Mouse (Mus musculus): ENCODE measurements around the gene Fstl1. TPM values are rescaled to one million over a fixed set of nuclear protein-coding genes. Genes with fewer than 3 reads are reported as not detected.

Fstl1 gene
- polyA plus RNA-seq (2015; fragmentation: Nextera tagmentation; extraction: Ambion mirVana): 59.9 and 70.6 TPM in 2 replicates

DNA sequence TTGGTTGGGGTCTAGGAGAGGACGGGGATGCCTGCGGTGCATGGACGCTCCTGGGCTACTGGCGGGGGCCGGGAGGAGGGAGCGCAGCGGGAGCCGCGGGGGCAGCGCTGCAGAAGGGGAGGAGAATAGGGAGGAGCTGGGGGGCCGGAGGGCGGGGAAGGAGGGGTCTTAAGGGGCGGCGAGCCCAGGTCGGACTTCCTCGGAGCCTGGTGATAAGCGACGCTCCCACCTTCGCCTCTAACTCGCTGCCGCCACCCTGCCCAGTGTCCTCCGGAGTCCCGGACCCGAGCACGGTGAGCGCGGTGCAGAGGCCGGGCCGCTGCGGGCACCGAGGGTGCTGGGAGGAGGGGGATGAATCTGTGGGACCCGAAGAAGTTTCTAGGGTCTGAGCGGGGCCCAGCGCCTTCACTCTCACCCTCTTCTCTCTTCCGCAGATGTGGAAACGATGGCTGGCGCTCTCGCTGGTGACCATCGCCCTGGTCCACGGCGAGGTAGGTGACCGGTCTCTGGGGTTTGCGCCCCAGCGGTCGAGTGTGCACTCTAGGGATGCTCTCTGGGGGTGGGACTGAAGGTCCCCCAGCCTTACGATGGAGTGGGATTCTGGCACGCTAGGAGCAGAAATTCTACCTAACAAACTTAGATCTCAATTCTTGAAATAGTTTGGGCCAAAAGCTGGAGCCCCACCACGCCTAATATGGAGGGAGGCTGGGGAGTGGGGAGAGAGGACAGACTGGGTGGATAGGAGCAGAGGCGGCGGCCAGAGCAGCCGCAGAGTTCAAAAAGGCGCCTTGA, at the start of gene Fstl1:
Gene Fstl1 (plus strand): TSS at position 14 of the 792 bp plus-strand sequence.
- DNase-seq (ENCODE audit: low spot score): no peak

DNA sequence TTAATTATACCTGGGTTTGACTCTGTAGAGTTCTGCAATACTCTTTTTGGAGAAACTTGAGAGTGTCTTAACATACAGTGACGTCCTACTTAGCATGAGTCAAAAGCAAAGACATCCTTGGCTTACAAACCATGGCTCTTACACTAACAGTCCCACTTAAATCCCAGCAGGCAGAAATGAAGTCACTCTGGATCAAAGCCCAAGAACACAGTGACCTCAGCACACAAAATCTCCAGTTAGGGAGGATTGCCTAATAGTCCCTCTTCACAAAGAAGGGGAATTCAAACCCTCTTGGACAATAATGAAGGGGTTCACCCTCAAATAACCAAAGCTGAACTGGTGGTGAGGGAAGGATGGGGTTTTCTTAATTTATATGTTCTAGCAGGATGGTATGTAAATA, 48.0 kb upstream of the Fstl1 start:
- DNase-seq (ENCODE audit: low spot score): no peak

DNA sequence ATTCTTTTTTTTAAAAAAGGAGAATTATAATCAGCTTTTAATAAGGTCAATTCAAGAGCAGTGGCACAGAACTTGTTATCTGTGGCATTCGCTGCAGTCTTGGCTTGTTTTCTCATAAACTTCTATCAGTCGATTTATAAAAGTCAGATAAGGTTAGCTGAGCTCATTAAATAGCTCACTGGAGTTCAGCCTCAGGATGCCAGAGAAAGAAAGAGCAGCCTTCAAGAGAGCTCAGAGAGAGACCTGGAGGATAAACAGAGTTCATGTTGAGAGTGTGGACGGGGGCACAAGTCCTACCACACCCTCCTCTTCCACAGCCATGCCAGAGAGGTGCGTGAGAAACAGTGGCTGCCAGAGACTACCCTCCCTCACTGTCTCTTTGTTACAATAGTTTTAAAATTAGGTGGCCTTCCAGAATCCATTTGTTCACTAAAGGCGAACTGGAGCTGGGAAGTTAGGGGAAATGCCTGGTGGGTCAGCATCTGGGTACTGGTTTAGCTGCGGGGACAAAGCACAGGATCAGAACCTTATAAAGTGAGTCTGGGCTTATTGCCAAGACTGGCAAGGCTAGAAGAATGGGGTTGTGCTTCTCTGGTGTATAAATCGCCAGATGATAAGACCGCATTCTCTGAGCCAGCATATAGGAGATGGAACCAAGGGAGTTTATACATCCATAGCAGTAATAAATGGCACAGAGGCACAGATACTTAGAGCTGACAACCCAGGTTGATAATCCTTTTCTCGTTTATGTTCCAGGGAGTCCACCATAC, 47.1 kb upstream of the Fstl1 start:
- DNase-seq (ENCODE audit: low spot score): no peak

DNA sequence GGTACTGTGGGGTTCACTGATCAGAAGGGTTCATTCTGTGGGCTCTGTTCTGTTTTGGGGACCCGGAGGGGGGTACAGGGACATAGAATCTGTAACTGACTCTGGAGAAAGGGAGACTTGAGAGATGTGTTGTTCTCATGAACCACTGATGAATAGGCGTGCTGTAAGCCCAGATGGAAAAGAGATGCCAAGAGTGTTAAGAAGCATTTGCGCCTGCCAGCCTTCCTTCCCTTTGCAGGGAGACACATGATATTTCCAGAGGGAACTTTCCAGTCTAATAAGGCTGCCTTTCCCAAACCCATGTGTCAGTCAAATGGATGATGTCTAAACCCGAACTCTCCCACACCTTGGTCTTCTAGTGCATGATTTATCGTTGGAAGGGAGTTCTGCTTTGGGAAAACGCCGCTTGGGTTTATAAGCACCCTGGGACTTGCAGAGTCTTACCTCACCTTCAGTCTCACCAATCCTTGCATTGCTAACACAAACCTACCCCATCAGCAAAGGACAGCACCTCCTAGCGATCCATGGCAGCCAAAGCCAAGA, 46.3 kb upstream of the Fstl1 start:
- DNase-seq (ENCODE audit: low spot score): no peak

DNA sequence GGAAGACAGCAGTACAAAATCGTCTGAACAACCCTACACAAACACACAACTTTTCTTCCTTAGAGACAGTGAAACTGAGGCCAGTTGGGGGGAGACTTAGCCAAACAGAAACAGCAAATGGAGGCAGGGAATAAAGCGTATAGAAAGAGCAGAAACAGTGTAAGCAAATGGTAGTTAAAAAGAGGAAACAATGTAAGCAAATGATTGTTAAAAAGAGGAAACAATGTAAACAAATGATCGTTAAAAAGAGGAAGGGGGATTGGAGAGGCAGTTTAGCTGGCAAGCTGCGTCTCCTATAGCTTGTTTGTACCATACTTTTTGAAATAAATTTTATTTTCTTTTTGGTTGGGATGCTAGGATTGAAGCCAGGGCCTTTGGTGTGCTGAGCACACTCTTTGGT, 45.2 kb upstream of the Fstl1 start:
- no peak for DNase-seq (ENCODE audit: low spot score)

DNA sequence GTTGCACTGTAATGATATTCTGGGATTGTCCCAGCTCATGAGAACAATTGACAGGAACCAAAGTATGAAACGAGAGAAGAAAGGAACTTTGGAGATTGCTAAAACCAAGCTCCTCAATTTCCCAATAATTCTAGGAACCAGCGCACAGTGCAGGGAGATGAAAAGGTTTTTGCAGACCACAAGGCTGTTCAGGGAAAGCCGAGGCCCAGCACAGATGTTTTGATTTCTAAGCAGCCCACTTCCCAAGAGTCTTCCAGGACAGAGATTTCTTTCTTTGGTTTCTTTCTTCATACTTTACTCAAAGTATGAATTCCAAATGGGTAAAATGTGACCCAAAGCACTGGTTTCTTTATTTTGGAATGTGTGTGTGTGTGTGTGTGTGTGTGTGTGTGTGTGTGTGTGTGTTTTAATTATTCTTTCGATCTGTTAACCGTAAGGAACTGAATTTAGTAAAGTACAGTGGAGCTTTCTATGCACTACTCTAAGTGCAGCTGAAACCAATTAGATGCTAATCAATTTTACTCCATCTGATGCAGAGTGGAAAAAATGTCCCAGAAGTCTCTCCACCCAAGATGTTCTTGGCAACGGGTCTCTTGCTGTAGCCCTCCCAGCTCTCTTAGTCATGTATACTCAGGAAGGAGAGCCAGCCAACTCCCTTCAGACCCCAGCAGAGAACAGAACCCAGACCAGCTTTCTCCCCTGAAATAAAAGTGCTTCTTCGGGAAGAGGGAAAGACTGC, 44.5 kb upstream of the Fstl1 start:
- no peak for DNase-seq (ENCODE audit: low spot score)

DNA sequence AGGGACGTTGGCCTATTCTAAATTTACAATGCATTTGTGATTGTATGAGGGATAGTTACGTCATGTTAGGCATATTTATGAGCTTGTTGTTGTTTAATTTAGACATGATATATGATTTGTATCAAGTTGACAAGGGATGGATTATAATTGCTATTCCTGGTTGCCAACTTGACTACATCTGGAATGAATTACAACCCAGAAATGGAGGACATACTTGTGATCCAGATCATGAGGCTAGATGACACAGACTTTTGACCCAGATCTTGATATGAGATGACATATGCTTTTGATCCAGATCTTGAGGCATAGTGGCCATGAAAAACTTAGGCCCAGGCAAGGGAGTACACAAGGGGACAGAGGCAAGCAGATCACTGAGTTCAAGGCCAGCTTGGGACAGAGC, 36.6 kb upstream of the Fstl1 start:
- no peak for DNase-seq (ENCODE audit: low spot score)

DNA sequence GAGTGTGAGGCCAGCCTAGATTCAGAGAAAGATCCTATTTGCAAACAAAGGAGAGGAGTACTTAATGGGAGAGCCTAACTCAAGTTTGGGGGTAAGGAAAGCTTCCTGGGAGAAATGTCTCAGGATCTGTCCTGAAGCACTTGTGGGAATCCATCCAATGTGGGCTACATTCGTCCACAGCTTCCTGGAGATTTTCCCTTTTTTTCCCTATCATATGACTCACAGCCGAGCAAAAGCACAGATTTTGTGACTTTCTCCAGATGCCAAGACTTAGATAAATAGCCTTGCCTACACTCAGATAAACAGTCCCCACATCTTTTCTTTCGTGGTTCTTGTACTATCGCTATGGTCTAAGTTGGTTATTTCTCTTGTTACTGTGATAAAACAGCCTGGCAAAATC, 34.4 kb upstream of the Fstl1 start:
- no peak for DNase-seq (ENCODE audit: low spot score)

DNA sequence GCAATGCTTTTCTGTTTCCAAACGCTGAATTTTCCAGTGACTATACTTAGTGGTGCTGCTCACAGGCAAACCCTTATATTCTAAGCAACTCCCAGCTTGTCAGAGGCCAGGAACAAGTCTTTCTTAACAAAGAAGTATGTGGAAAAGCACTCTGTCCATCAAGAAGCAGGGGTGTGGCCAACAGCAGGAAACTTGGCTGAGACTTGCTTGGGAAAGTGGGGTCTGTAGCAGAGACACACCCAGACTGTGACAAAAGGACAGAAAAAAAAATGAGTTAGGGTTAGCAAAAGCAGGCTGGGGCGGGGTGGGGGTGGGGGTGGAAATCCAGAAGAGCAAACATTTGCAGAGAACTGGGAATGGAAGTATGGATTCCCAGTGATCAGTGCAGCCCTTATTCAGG, 23.8 kb upstream of the Fstl1 start:
- DNase-seq (ENCODE audit: low spot score): no peak

DNA sequence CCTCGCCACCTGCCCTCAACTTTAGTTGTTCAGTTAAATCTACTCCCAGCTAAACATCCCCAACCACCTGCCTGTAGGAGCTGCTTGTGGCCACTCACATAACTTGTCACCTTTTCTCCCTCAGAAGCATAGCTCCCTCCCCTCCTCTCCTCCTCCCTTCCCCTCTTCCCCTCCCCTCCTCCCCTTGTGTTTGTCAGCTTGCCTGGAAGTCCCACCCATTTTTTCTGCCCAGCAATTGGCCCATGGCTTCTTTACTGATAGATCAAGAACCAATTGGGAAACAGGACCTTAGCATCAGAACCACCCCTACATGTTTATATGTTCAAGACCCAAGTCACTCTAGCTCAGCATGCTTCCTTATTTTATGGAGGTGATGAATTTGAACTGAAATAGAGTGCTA, 22.9 kb upstream of the Fstl1 start:
- DNase-seq (ENCODE audit: low spot score): no peak

DNA sequence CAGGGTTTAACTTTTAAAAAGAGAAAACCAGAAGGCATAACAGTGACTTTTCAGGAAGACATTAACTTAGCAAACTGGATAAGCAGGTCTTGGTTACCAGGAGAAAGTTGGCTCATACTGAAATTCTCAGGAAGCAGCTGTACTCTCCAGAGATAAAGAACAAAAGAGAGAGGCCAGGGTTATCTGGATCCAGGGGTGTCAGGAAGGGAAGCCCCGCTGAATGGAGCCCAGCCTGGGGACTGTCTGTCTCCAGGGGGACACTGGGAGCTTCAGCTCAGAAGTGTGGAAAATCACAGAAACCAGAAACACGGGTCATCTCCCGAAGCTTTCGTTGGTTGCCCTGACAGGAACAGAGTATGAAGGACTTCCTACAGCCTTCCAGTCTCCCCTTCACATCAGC, 22.2 kb upstream of the Fstl1 start:
- DNase-seq (ENCODE audit: low spot score): no peak

DNA sequence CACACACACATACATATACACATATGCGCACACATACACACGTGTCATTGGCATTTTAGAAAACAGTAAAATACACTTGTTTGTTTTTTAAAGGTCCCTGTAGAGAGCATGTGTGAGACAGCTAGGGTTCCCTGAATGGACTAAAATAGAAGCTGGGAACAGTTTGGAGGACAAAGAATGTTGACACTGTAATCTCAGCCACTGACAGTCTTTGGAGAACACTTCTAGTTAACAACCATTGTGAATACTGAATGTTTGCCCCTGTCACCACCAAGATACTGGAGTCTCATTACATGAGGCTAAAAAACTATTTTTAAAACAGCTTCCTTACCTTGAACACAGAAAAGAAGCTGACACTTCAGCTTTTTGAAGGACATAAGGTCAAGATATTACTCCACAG, 19.4 kb upstream of the Fstl1 start:
- DNase-seq (ENCODE audit: low spot score): no peak

DNA sequence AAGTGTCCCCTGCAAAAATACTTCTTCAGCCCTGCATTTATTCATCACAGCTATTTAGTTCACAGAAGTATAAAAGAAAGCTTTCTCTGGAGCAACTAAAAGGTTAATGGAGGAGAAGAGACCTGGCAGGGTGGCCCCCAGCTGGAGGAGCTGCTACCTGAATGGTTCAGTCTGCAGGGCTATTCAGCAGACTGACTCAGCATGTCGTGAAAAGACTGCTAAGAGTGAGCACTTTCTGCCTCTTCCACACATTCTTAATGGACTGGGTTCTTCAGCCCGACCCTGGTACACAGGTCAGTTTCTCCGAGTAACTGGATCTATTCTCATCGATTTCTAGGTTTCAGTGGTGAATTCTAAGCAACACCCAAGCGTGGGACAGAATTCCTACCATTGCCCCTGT, 12.9 kb upstream of the Fstl1 start:
- no peak for DNase-seq (ENCODE audit: low spot score)

DNA sequence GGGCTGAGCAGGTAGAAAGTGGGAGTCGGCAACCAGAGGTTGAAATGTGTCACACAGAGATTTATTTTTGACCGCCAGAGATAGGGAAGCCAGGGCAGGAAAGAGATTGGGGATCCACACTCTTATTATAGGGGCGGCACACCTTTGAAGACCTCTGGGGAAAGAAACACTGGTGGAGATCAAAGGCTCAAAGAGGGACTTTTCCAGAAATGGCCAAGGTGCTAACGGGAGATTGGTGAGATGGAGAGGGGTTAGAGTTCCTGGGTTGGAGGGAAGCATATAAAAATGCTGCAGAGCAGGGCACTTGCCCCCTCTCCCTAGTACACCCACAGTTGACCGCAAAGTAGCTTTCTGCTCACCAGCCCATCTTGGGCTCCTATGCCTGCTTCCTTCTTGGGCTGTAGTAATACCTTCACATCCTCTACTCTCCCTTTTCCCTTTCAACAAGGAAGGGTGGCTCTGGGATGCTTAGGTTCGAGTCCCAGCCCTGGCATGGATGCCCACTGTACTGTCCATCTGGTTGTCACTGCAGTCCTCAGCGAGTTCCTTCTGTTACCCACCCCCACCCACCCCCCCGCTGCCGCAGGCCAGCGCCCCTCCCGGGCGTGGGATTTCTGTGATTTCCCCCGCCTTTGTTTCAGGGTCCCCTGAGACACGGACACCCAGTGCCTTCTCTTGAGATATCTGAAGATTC, 360 bp upstream of the Fstl1 start:
- no peak for DNase-seq (ENCODE audit: low spot score)

DNA sequence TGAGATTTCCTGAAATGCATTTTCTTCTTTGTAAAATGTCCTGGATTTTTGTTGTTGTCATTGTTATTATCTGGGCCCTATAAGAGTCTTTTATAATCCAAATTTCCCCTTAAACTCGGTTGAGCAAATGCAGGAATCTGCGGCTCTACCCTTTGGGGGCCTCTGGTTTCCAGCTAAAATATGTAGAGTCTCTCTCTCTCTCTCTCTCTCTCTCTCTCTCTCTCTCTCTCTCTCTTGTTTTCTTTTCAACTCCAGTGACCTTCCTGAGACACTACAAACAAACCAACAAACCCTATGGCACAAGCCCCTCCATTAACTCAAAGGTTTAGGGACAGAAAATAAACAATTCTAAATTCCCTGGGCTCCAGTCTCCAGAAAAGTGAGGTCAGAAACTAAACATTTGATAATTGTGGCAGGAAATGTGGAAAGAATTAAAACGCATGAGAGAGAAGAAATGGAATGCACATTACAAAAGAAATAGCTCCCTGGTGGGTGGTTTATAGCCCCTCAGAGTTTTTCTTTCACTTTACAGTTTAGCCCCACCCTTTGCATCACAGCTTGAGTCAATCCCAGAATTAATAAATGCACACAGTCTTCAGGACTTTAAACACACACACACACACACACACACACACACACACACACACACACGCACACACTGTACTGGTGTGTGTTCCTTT, 1.3 kb downstream of the Fstl1 start:
- no peak for DNase-seq (ENCODE audit: low spot score)

DNA sequence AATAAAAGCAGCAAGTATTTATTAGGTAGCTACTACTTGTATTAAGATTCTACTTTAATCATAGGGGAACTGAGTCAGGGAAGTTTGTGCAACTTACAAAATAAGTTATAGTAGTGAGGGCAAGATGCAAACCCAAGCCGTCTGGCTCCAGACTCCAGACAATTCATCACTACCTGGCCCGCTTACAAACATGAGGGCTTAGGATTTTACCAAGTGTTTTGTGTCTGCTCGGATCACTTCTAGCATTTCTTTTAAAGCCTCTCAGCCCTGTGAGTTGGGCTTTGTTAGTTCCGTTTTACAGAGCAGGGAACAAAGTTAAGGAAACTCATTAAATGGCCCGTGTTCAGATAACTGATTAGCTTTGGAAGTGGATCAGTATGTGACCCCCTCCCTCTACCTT, 1.9 kb downstream of the Fstl1 start:
- no peak for DNase-seq (ENCODE audit: low spot score)

DNA sequence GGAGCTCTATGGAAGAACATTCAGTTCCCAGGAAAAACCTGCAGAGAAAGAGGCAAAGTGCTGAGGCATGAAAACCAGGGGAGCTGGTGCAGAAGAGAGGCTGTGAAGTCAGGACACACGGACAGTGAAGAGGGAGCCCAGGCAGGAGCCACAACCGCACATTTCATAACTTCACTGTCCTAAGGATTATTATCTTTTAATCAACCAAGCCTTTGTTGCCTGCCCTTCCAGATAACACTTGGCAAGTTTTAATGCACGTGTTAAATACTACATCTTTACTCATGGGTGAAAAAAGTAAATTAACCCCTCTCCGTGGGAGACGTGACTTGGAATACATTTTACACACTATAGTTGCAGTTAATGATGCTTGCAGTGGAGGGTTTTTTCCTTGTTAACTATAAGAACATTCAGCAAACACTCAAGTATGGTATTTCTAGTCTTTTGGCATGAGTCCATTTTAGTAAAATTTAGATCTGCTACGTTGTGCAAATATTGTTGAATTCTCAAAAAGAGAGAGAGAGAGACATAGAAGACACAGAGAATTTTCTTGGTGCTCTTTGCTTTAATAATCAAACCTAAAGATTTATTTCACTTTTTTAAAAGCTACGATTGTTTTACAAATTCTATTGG, 3.1 kb downstream of the Fstl1 start:
- DNase-seq (ENCODE audit: low spot score): no peak

DNA sequence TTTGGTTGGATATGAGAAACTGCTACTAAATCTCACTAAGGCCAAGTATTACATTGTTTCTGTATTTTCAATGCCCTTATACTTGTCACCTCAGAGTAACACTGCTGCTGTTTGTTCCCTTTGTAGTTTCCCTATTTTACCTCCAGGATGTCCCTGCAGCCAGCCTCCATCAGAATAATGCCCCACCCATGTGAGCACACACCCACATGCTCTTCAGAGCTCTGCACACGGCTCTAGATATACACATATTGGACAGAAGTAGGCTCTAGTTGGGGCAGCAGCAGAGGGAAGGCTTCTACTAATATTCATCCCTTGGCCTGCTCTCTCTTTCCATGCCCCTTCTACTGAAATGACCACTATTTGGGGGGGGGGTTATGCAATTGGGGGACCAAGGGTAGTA, 3.7 kb downstream of the Fstl1 start:
- DNase-seq (ENCODE audit: low spot score): no peak

DNA sequence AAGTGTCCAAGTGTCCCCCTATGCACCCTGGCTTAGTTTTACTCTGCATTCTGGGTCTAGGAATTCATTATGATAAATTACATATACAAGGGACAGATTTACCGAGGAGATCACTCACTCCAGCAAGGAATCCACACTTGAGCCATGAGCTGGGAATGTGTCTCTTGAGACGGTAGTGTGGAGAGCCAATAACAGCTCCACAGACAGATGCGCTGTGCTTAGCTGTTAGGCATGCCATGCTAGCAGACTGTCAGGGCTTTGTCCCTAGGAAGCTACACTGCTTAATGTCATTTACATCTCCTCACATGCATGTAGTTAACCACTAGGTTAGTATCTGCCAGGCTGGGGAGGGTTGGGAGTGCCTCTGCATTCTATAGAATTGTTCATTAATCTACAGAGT, 4.2 kb downstream of the Fstl1 start:
- DNase-seq (ENCODE audit: low spot score): no peak

DNA sequence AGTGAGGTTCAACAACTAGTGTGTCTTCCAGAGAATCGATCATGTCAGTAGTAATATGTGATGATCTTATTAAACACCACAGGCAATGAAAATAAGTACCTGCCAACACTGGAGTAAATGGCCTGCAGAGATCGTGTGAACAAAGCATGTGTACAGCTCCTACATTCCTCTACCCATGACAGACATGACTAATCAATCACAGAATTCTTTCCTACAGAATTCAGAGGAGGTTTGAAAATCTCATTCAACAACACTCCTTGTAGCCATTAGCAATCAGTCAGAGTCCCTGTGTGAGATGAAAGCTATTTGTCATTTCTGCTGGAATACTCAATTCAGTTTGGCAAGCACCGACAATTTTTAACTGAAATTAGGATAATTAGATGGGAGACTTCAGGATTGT, 7.9 kb downstream of the Fstl1 start:
- DNase-seq (ENCODE audit: low spot score): no peak
